Mouse (Mus musculus): ENCODE results near the gene Plppr5. TPM values are rescaled to one million over a fixed set of nuclear protein-coding genes. Genes with fewer than 3 reads are reported as not detected.

Gene Plppr5
- total and polyA plus RNA-seq, 2 experiments from 2014 or later, result 1.1 to 2.0 TPM

- DNase-seq (ENCODE audit: low spot score) (peak; percentile 25), ATAC-seq (ENCODE audit: insufficient read depth, low read depth) (no peak)
- no peak overlapping the region for H3K4me2 ChIP-seq (ENCODE audit: low read depth, low read length)
- no peaks in the 10 kb centered on the region for H3K27me3 ChIP-seq (ENCODE audit: control insufficient read depth, insufficient read depth, low read length)
- H3K4me1 ChIP-seq (ENCODE audit: control insufficient read depth, insufficient read depth), result no peaks in the 10 kb centered on the region
- H3K27ac ChIP-seq (ENCODE audit: low read depth), result no peak overlapping the region
- WGBS, result 36% methylated on average over 1 of the region's 1 CpGs
- no peak overlapping the region for H3K4me3 ChIP-seq (ENCODE audit: low read depth, low read length)
- no peaks in the 10 kb centered on the region for H3K36me3 ChIP-seq (replicated peaks; ENCODE audit: control insufficient read depth, insufficient read depth, low read length)
- H3K9ac ChIP-seq (replicated peaks; ENCODE audit: low read depth, low read length), result no peak overlapping the region
- H3K9me3 ChIP-seq (replicated peaks; ENCODE audit: control insufficient read depth, low read length), result no peaks in the 10 kb centered on the region
- TF ChIP-seq CTCF (IDR thresholded peaks at IDR 0.05; ENCODE audit: low read depth) (peak; percentile 11; the same call in 1 of the 2 replicates), EP300 (IDR thresholded peaks at IDR 0.05; ENCODE audit: low read depth) (no peak)
These were observed 153.5 kb downstream of the Plppr5 start for GRCm38 (mm10) chr3:117728136-117728535.

DNA sequence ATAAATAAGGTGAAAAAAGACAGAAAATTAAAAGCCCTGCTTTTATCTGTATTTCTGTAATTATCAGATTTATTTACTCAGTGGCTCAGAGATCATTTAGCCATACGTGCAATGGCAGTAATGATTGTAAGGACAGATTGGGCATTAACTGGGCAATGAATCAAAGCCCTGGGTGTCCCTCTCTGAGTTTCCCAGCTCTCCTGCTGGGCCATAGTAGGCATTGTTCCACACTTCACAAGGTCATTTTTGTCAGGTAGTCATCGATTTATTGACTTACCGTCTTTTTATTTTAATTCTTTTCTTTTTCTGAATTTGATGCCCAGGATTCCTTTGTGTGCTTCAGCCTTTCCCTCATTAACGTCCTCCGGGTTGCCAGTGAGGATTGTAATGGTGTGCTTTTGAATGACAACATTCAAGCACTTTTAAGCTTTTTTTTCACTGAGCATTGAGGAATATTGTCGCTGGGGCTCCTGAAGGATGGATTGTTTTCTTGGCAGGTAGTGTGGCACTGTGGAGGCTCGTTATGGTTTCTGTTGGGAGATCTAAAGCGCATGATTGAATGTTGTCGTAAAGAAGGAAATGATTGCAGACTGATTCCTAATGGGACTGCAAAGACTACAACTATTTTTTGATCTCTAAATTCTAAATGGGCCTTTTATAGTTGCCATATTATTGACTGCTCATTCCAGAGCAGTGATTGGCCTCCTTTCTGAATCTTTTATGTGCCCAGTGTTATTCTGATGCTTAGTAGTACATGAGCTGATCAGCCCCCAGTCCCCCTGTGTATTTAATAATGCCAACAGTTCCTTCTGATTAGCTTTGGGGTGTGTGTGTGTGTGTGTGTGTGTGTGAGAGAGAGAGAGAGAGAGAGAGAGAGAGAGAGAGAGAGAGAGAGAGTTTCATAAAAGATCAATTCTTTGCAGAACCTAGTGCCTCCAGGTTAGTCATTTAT lies 154.8 kb downstream of the Plppr5 start:
- no peaks in the 10 kb centered on the region for H3K36me3 ChIP-seq (replicated peaks; ENCODE audit: control insufficient read depth, insufficient read depth, low read length)
- no peak overlapping the region for H3K4me3 ChIP-seq (ENCODE audit: low read depth, low read length)
- no peak overlapping the region for H3K9ac ChIP-seq (replicated peaks; ENCODE audit: low read depth, low read length)
- no peak for DNase-seq (ENCODE audit: low spot score)
- no peak overlapping the region for H3K27ac ChIP-seq (ENCODE audit: low read depth)
- no peak for ATAC-seq (ENCODE audit: insufficient read depth, low read depth)
- H3K9me3 ChIP-seq (replicated peaks; ENCODE audit: control insufficient read depth, low read length), result no peaks in the 10 kb centered on the region
- H3K4me1 ChIP-seq (ENCODE audit: control insufficient read depth, insufficient read depth), result no peaks in the 10 kb centered on the region
- no peak for TF ChIP-seq CTCF (IDR thresholded peaks at IDR 0.05; ENCODE audit: low read depth)
- no peak overlapping the region for H3K4me2 ChIP-seq (ENCODE audit: low read depth, low read length)
- H3K27me3 ChIP-seq (ENCODE audit: control insufficient read depth, insufficient read depth, low read length), result no peaks in the 10 kb centered on the region
- WGBS, result 83% methylated on average over 9 of the region's 9 CpGs

GRCm38 (mm10) chr3:117731545-117731944 lies 156.9 kb downstream of the Plppr5 start:
- DNase-seq (ENCODE audit: low spot score) (no peak), ATAC-seq (ENCODE audit: insufficient read depth, low read depth) (no peak)
- no peaks in the 10 kb centered on the region for H3K36me3 ChIP-seq (replicated peaks; ENCODE audit: control insufficient read depth, insufficient read depth, low read length)
- H3K4me2 ChIP-seq (ENCODE audit: low read depth, low read length), result no peak overlapping the region
- TF ChIP-seq EP300 (IDR thresholded peaks at IDR 0.05; ENCODE audit: low read depth) (no peak), CTCF (IDR thresholded peaks at IDR 0.05; ENCODE audit: low read depth) (no peak)
- H3K9me3 ChIP-seq (replicated peaks; ENCODE audit: control insufficient read depth, low read length), result no peaks in the 10 kb centered on the region
- 69% methylated on average over 3 of the region's 3 CpGs for WGBS
- no peak overlapping the region for H3K9ac ChIP-seq (replicated peaks; ENCODE audit: low read depth, low read length)
- no peak overlapping the region for H3K4me3 ChIP-seq (ENCODE audit: low read depth, low read length)
- no peaks in the 10 kb centered on the region for H3K27me3 ChIP-seq (ENCODE audit: control insufficient read depth, insufficient read depth, low read length)
- H3K27ac ChIP-seq (ENCODE audit: low read depth), result no peak overlapping the region
- H3K4me1 ChIP-seq (ENCODE audit: control insufficient read depth, insufficient read depth), result no peaks in the 10 kb centered on the region

DNA sequence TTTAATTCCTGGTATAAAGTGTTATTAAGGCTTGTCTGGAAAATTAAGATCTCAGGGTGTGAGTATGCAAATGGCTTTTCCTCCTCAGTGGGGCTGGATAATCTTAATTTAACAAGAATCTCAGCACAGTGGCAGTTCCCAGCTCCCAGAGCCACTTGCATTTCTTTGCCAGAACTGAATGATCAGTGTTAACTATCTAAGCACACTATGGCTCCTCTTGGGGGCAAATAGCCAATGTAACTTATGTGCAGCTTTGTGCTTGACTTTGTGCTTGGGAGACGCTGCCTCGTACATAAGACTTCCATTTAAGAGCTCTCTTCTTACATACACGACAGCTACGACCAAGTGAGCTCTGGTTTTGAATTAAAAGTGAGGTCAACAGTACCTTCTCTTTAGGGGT lies 158.0 kb downstream of the Plppr5 start:
- ATAC-seq (ENCODE audit: insufficient read depth, low read depth) (no peak), DNase-seq (ENCODE audit: low spot score) (no peak)
- H3K27ac ChIP-seq (ENCODE audit: low read depth), result no peak overlapping the region
- H3K9ac ChIP-seq (replicated peaks; ENCODE audit: low read depth, low read length), result no peak overlapping the region
- H3K27me3 ChIP-seq (ENCODE audit: control insufficient read depth, insufficient read depth, low read length), result no peaks in the 10 kb centered on the region
- H3K4me3 ChIP-seq (ENCODE audit: low read depth, low read length), result no peak overlapping the region
- H3K9me3 ChIP-seq (replicated peaks; ENCODE audit: control insufficient read depth, low read length), result no peaks in the 10 kb centered on the region
- no peak for TF ChIP-seq EP300 (IDR thresholded peaks at IDR 0.05; ENCODE audit: low read depth)
- TF ChIP-seq CTCF (IDR thresholded peaks at IDR 0.05; ENCODE audit: low read depth), result no peak
- H3K4me1 ChIP-seq (ENCODE audit: control insufficient read depth, insufficient read depth), result no peaks in the 10 kb centered on the region
- H3K36me3 ChIP-seq (replicated peaks; ENCODE audit: control insufficient read depth, insufficient read depth, low read length), result no peaks in the 10 kb centered on the region
- H3K4me2 ChIP-seq (ENCODE audit: low read depth, low read length), result no peak overlapping the region
- WGBS, result 84% methylated on average over 4 of the region's 4 CpGs

Other genes starting within 250 kb of the Plppr5 start
- 0.23 and 1.3 TPM in 2 replicates for gene Plppr4, start 214.0 kb upstream of the Plppr5 start, total RNA-seq (2014; rRNA removed; ENCODE audit: low replicate concordance)
- gene Plppr4, start 214.0 kb upstream of the Plppr5 start, polyA plus RNA-seq (2015; fragmentation: Nextera tagmentation; extraction: Ambion mirVana), result 0.29 and 0.36 TPM in 2 replicates

Data from heart, postnatal 0 days (tissue).